Mouse (Mus musculus) lung, embryonic 15.5 days (tissue): ENCODE measurements around the gene Mmd. TPM values are rescaled to one million over a fixed set of nuclear protein-coding genes. Genes with fewer than 3 reads are reported as not detected.
"Not testable (repeated sequence)": the region's sequence is repeated elsewhere in the genome, so short reads cannot be mapped to it uniquely, and the experiment has no call there.

Experiments
- ATAC-seq: fragments of 200-750 bp; cut with Nextera tagmentation; 2 replicates; pipeline ENCODE4 v1.8.0; 2017; ENCODE audit warnings: moderate number of reproducible peaks, borderline replicate concordance; ENCODE audit not compliant: low FRiP score, low TSS enrichment; ENCODE audit errors: extremely low read depth
- H3K27ac ChIP-seq: fragments of 300-500 bp; sonication (generic); 2 replicates; pipeline ENCODE4 v1.5.1; 2015; ENCODE audit warnings: moderate library complexity, mild to moderate bottlenecking, inconsistent platforms
- H3K27me3 ChIP-seq: fragments of 300-500 bp; sonication (generic); 2 replicates; pipeline ENCODE4 v1.6.1; 2015; ENCODE audit warnings: inconsistent platforms
- H3K36me3 ChIP-seq: fragments of 300-500 bp; sonication (generic); 2 replicates; pipeline ENCODE4 v1.6.1; 2015; ENCODE audit warnings: inconsistent platforms
- H3K4me1 ChIP-seq: fragments of 300-500 bp; sonication (generic); 2 replicates; pipeline ENCODE4 v1.6.1; 2015; ENCODE audit warnings: inconsistent platforms
- H3K4me2 ChIP-seq: fragments of 300-500 bp; sonication (generic); 2 replicates; pipeline ENCODE4 v1.6.1; 2015; ENCODE audit warnings: inconsistent platforms, mild to moderate bottlenecking, moderate library complexity
- H3K4me3 ChIP-seq: fragments of 300-500 bp; sonication (generic); 2 replicates; pipeline ENCODE4 v1.5.1; 2015; ENCODE audit warnings: mild to moderate bottlenecking, inconsistent platforms
- H3K9ac ChIP-seq: fragments of 300-500 bp; sonication (generic); 2 replicates; pipeline ENCODE4 v1.6.1; 2015; ENCODE audit warnings: inconsistent platforms
- H3K9me3 ChIP-seq: fragments of 300-500 bp; sonication (generic); 2 replicates; pipeline ENCODE4 v1.6.1; 2016; ENCODE audit warnings: inconsistent platforms
- WGBS: fragments of 180-500 bp; shearing (Covaris S2); methylation state at CpG from one replicate; pipeline ENCODE4 v1.1.7; 2015; 5-methylcytosine and 5-hydroxymethylcytosine counted together
- polyA plus RNA-seq: library from polyadenylated mRNA; unstranded; fragments of >200 nt; fragmentation: Nextera tagmentation; extraction: Ambion mirVana; gene quantifications from 2 replicates; pipeline ENCODE4 v1.2.1, GENCODE M21; 2015

Gene Mmd
- polyA plus RNA-seq, 1 experiment from 2014 or later: 45.7 TPM

GRCm38 (mm10) chr11:90270132-90270877 is 21.0 kb downstream of the Mmd start:
- no peaks in the 10 kb centered on the region for H3K4me1 ChIP-seq
- H3K27ac ChIP-seq: no peak overlapping the region
- no peaks in the 10 kb centered on the region for H3K27me3 ChIP-seq
- H3K4me2 ChIP-seq: no peak overlapping the region
- no peak overlapping the region for H3K9ac ChIP-seq
- peaks cover 29% of the 10 kb centered on the region; the same call in 1 of the 2 replicates for H3K36me3 ChIP-seq
- no peak for ATAC-seq
- no peak overlapping the region for H3K4me3 ChIP-seq
- H3K9me3 ChIP-seq: no peaks in the 10 kb centered on the region
- 65% methylated on average over 11 of the region's 11 CpGs for whole genome bisulfite sequencing

GRCm38 (mm10) chr11:90274187-90274586 is 24.9 kb downstream of the Mmd start:
- no peak overlapping the region for H3K4me2 ChIP-seq
- no peaks in the 10 kb centered on the region for H3K27me3 ChIP-seq
- H3K4me1 ChIP-seq: no peaks in the 10 kb centered on the region
- no peak overlapping the region for H3K9ac ChIP-seq
- no peak for ATAC-seq
- no peak overlapping the region for H3K27ac ChIP-seq
- 28% methylated on average over 1 of the region's 1 CpGs for WGBS
- H3K36me3 ChIP-seq: peaks cover 19% of the 10 kb centered on the region; the same call in 1 of the 2 replicates
- no peaks in the 10 kb centered on the region for H3K9me3 ChIP-seq
- H3K4me3 ChIP-seq: no peak overlapping the region

GRCm38 (mm10) chr11:90275663-90276062 is 26.4 kb downstream of the Mmd start:
- H3K27ac ChIP-seq: no peak overlapping the region
- ATAC-seq: no peak
- no peaks in the 10 kb centered on the region for H3K27me3 ChIP-seq
- 83% methylated on average over 7 of the region's 7 CpGs for WGBS
- H3K36me3 ChIP-seq: peaks cover 19% of the 10 kb centered on the region; the same call in 1 of the 2 replicates
- no peak overlapping the region for H3K4me2 ChIP-seq
- no peak overlapping the region for H3K4me3 ChIP-seq
- no peaks in the 10 kb centered on the region for H3K9me3 ChIP-seq
- no peaks in the 10 kb centered on the region for H3K4me1 ChIP-seq
- no peak overlapping the region for H3K9ac ChIP-seq

GRCm38 (mm10) chr11:90276150-90276549 is 26.9 kb downstream of the Mmd start:
- Histone ChIP-seq H3K4me2 (no peak overlapping the region), H3K9ac (no peak overlapping the region), H3K36me3 (peaks cover 18% of the 10 kb centered on the region; the same call in 1 of the 2 replicates), H3K4me1 (no peaks in the 10 kb centered on the region), H3K27ac (no peak overlapping the region), H3K27me3 (no peaks in the 10 kb centered on the region), H3K4me3 (no peak overlapping the region), H3K9me3 (no peaks in the 10 kb centered on the region)
- 89% methylated on average over 8 of the region's 8 CpGs for WGBS
- no peak for ATAC-seq

GRCm38 (mm10) chr11:90276561-90276960 is 27.3 kb downstream of the Mmd start:
- no peak overlapping the region for H3K4me3 ChIP-seq
- 94% methylated on average over 12 of the region's 12 CpGs for WGBS
- H3K9ac ChIP-seq: no peak overlapping the region
- no peaks in the 10 kb centered on the region for H3K4me1 ChIP-seq
- H3K36me3 ChIP-seq: peaks cover 15% of the 10 kb centered on the region; the same call in 1 of the 2 replicates
- no peak overlapping the region for H3K27ac ChIP-seq
- no peak overlapping the region for H3K4me2 ChIP-seq
- ATAC-seq: no peak
- H3K27me3 ChIP-seq: no peaks in the 10 kb centered on the region
- no peaks in the 10 kb centered on the region for H3K9me3 ChIP-seq

- WGBS: 83% methylated on average over 5 of the region's 5 CpGs
- H3K9ac ChIP-seq: no peak overlapping the region
Measured at GRCm38 (mm10) chr11:90280069-90280468, 30.8 kb downstream of the Mmd start.

GRCm38 (mm10) chr11:90281943-90282342 is 32.7 kb downstream of the Mmd start:
- H3K4me2 ChIP-seq, H3K36me3 ChIP-seq, H3K9ac ChIP-seq, H3K4me3 ChIP-seq, H3K27ac ChIP-seq, H3K4me1 ChIP-seq, H3K27me3 ChIP-seq, H3K9me3 ChIP-seq, ATAC-seq: not testable (repeated sequence)
- WGBS: 81% methylated on average over 2 of the region's 2 CpGs

More at GRCm38 (mm10) chr11:90280069-90280468, 30.8 kb downstream of the Mmd start:
- no peak overlapping the region for H3K4me3 ChIP-seq
- H3K27me3 ChIP-seq: no peaks in the 10 kb centered on the region
- no peaks in the 10 kb centered on the region for H3K4me1 ChIP-seq
- no peak overlapping the region for H3K27ac ChIP-seq
- no peak overlapping the region for H3K4me2 ChIP-seq
- H3K36me3 ChIP-seq: peaks cover 3% of the 10 kb centered on the region; the same call in 1 of the 2 replicates
- H3K9me3 ChIP-seq: no peaks in the 10 kb centered on the region
- no peak for ATAC-seq

- Histone ChIP-seq H3K4me2 (no peak overlapping the region), H3K27me3 (no peaks in the 10 kb centered on the region), H3K9ac (no peak overlapping the region), H3K4me3 (no peak overlapping the region), H3K4me1 (no peaks in the 10 kb centered on the region), H3K9me3 (no peaks in the 10 kb centered on the region), H3K36me3 (no peaks in the 10 kb centered on the region), H3K27ac (no peak overlapping the region)
- no peak for ATAC-seq
- 30% methylated on average over 4 of the region's 4 CpGs for WGBS
Measured at GRCm38 (mm10) chr11:90283159-90283558, 33.9 kb downstream of the Mmd start.

GRCm38 (mm10) chr11:90283601-90284000 is 34.3 kb downstream of the Mmd start:
- no peak for ATAC-seq
- H3K9ac ChIP-seq: no peak overlapping the region
- no peak overlapping the region for H3K27ac ChIP-seq
- H3K4me2 ChIP-seq: no peak overlapping the region
- H3K4me3 ChIP-seq: no peak overlapping the region
- H3K36me3 ChIP-seq: no peaks in the 10 kb centered on the region
- no peaks in the 10 kb centered on the region for H3K27me3 ChIP-seq
- H3K4me1 ChIP-seq: no peaks in the 10 kb centered on the region
- no peaks in the 10 kb centered on the region for H3K9me3 ChIP-seq
- WGBS: 70% methylated on average over 6 of the region's 6 CpGs

- H3K4me3 ChIP-seq: no peak overlapping the region
- H3K27ac ChIP-seq: no peak overlapping the region
- no peaks in the 10 kb centered on the region for H3K4me1 ChIP-seq
- no peak for ATAC-seq
- H3K4me2 ChIP-seq: no peak overlapping the region
- H3K9me3 ChIP-seq: no peaks in the 10 kb centered on the region
- no peaks in the 10 kb centered on the region for H3K36me3 ChIP-seq
- WGBS: 45% methylated on average over 2 of the region's 2 CpGs
- H3K9ac ChIP-seq: no peak overlapping the region
- no peaks in the 10 kb centered on the region for H3K27me3 ChIP-seq
Measured at GRCm38 (mm10) chr11:90284079-90284478, 34.8 kb downstream of the Mmd start.

GRCm38 (mm10) chr11:90284623-90285022 is 35.4 kb downstream of the Mmd start:
- H3K9ac ChIP-seq: no peak overlapping the region
- H3K9me3 ChIP-seq: no peaks in the 10 kb centered on the region
- 35% methylated on average over 4 of the region's 4 CpGs for WGBS
- no peak overlapping the region for H3K4me3 ChIP-seq
- H3K27me3 ChIP-seq: no peaks in the 10 kb centered on the region
- no peaks in the 10 kb centered on the region for H3K36me3 ChIP-seq
- no peak for ATAC-seq
- no peaks in the 10 kb centered on the region for H3K4me1 ChIP-seq
- no peak overlapping the region for H3K27ac ChIP-seq
- H3K4me2 ChIP-seq: no peak overlapping the region

GRCm38 (mm10) chr11:90286550-90287154 is 37.4 kb downstream of the Mmd start:
- 78% methylated on average over 6 of the region's 6 CpGs for WGBS
- Histone ChIP-seq H3K36me3 (no peaks in the 10 kb centered on the region), H3K4me2 (no peak overlapping the region), H3K27ac (no peak overlapping the region), H3K27me3 (no peaks in the 10 kb centered on the region), H3K9ac (no peak overlapping the region), H3K9me3 (no peaks in the 10 kb centered on the region), H3K4me1 (no peaks in the 10 kb centered on the region), H3K4me3 (no peak overlapping the region)
- no peak for ATAC-seq
